Mouse (Mus musculus): ENCODE measurements around the gene Cideb. TPM values are rescaled to one million over a fixed set of nuclear protein-coding genes. Genes with fewer than 3 reads are reported as not detected.

The Cideb gene
- polyA plus RNA-seq, 1 experiment from 2014 or later: 0.25 TPM

DNA sequence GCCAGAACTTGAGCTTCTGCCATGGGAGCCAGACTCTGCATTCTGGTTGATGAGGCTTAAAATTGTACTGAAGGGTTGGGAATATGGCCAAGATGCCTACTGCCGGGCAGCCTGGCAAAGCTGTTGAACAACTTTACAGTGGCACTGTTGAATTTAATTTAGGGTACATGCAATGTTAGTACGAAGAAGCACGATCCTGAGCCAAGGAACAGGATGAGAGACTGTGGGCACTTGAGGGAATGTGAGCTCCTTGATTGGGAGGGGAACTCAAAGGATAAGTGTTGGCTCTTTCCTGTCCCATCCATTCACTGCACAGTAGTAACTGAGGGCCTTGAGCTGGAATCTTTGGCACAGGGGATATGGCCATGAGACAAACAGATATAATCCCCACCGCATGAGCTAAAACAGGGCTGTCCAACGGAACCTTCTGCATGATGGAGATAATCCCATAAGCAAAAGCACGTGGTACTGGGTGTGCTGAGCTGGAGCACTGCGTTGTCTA, 27.7 kb downstream of the Cideb start:
- H3K4me2 ChIP-seq: no peak overlapping the region
- H3K9me3 ChIP-seq: no peaks in the 10 kb centered on the region
- no peak overlapping the region for H3K9ac ChIP-seq
- 79% methylated on average over 7 of the region's 7 CpGs for WGBS
- H3K36me3 ChIP-seq: no peaks in the 10 kb centered on the region
- ATAC-seq (ENCODE audit: low FRiP score): no peak
- H3K27ac ChIP-seq: no peak overlapping the region
- H3K27me3 ChIP-seq: 0 out of 2 replicates have a peak, but pooled peaks cover 2% of the 10 kb centered on the region
- H3K4me3 ChIP-seq: no peak overlapping the region
- no peaks in the 10 kb centered on the region for H3K4me1 ChIP-seq (replicated peaks)

GRCm38 (mm10) chr14:55730116-55730515, 28.1 kb downstream of the Cideb start:
- H3K27ac ChIP-seq: no peak overlapping the region
- H3K4me2 ChIP-seq: no peak overlapping the region
- H3K4me1 ChIP-seq (replicated peaks): no peaks in the 10 kb centered on the region
- no peak overlapping the region for H3K4me3 ChIP-seq
- H3K27me3 ChIP-seq: 0 out of 2 replicates have a peak, but pooled peaks cover 2% of the 10 kb centered on the region
- no peaks in the 10 kb centered on the region for H3K36me3 ChIP-seq
- 78% methylated on average over 7 of the region's 7 CpGs for WGBS
- ATAC-seq (ENCODE audit: low FRiP score): no peak
- no peaks in the 10 kb centered on the region for H3K9me3 ChIP-seq
- H3K9ac ChIP-seq: no peak overlapping the region

- Histone ChIP-seq H3K4me1 (replicated peaks) (no peaks in the 10 kb centered on the region), H3K9me3 (no peaks in the 10 kb centered on the region), H3K4me3 (no peak overlapping the region), H3K9ac (no peak overlapping the region), H3K36me3 (no peaks in the 10 kb centered on the region), H3K4me2 (no peak overlapping the region), H3K27ac (no peak overlapping the region), H3K27me3 (0 out of 2 replicates have a peak, but pooled peaks cover 2% of the 10 kb centered on the region)
- no peak for ATAC-seq (ENCODE audit: low FRiP score)
- WGBS: 71% methylated on average over 8 of the region's 8 CpGs
These were observed 30.2 kb downstream of the Cideb start for GRCm38 (mm10) chr14:55727889-55728685.

DNA sequence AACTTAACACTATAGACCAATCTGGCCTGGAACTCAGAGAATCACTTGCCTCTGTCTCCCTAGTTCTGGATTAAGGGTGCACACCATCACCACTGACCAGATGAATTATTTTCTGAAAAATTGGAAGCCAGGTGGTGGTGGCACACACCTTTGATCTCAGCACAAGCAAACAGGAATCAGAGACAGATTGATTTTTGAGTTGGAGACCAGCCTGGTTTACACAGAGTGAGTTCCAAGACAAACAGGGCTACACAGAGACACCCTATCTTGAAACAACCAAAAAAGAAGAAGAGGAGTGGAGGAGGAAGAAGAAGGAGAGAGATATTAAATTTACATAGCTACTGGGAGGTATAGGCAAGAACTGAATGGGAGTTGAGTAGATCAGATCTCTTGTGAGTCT, 32.0 kb downstream of the Cideb start:
- no peak overlapping the region for H3K27ac ChIP-seq
- H3K27me3 ChIP-seq: 0 out of 2 replicates have a peak, but pooled peaks cover 2% of the 10 kb centered on the region
- peaks cover 7% of the 10 kb centered on the region; the same call in 1 of the 2 replicates for H3K4me1 ChIP-seq (replicated peaks)
- no peaks in the 10 kb centered on the region for H3K36me3 ChIP-seq
- H3K9ac ChIP-seq: no peak overlapping the region
- H3K9me3 ChIP-seq: no peaks in the 10 kb centered on the region
- ATAC-seq (ENCODE audit: low FRiP score): no peak
- H3K4me3 ChIP-seq: no peak overlapping the region
- H3K4me2 ChIP-seq: no peak overlapping the region

DNA sequence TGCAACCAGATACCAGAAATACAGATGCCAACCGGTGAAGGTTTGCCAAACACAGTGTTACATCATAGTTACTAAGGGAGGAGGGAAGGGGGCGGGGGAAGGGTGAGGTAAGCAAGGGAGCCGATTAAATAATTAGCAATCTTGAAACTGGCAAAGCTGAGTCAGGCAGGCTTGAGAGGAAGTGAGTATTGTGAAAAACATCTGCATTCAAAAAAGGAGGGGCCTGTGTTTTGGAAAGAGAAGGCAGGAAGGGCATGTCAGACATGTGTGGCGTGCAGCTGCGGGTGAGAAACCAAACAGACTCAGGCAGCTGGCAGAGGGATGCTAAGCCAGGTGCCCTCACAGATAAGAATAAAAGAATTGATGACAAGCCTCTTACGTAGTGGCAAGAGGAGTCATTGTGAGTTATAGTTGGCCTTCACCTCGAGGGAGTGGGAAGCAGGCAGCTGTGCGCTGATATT, 33.8 kb downstream of the Cideb start:
- 72% methylated on average over 8 of the region's 8 CpGs for WGBS
- no peak for ATAC-seq (ENCODE audit: low FRiP score)
- Histone ChIP-seq H3K4me3 (no peak overlapping the region), H3K4me1 (replicated peaks) (peaks cover 16% of the 10 kb centered on the region), H3K9me3 (no peaks in the 10 kb centered on the region), H3K27ac (no peak overlapping the region), H3K9ac (no peak overlapping the region), H3K36me3 (peaks cover 5% of the 10 kb centered on the region), H3K4me2 (no peak overlapping the region), H3K27me3 (0 out of 2 replicates have a peak, but pooled peaks cover 2% of the 10 kb centered on the region)

GRCm38 (mm10) chr14:55723433-55723832, 34.8 kb downstream of the Cideb start:
- no peak overlapping the region for H3K4me3 ChIP-seq
- WGBS: 94% methylated on average over 7 of the region's 7 CpGs
- no peaks in the 10 kb centered on the region for H3K9me3 ChIP-seq
- no peak overlapping the region for H3K27ac ChIP-seq
- H3K4me1 ChIP-seq (replicated peaks): peaks cover 16% of the 10 kb centered on the region
- no peak overlapping the region for H3K9ac ChIP-seq
- H3K36me3 ChIP-seq: peaks cover 15% of the 10 kb centered on the region
- no peaks in the 10 kb centered on the region for H3K27me3 ChIP-seq
- no peak for ATAC-seq (ENCODE audit: low FRiP score)
- H3K4me2 ChIP-seq: no peak overlapping the region

DNA sequence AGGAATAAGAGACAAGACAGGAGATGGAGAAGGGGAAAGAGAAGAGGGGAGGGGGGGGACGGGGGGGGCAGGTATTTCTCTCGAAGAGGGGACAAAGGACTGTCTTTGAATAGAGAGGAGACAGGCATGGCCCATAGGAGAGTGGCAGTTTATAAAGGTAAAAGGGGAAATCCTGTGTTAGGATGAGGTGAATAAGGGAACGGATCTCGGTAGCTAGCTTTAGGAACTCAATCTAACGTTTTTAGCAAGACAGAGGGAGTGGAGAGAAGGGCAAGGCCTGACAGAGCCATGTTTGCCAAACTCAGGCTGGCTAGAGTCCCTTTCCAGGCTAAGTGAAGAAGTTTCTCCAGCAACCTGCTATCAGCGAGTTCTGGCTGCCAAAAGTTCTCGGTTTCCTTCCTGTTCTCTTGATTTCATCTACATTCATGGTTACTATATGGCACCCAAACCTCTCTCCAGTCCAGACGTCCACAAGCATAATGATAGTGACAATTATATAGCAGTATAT, 35.8 kb downstream of the Cideb start:
- Histone ChIP-seq H3K27ac (peak overlapping the region; percentile 90; the same call in 1 of the 2 replicates), H3K4me1 (replicated peaks) (peaks cover 16% of the 10 kb centered on the region), H3K4me3 (peak overlapping the region; percentile 73), H3K27me3 (no peaks in the 10 kb centered on the region), H3K9ac (peak overlapping the region; percentile 81), H3K36me3 (peaks cover 24% of the 10 kb centered on the region), H3K9me3 (no peaks in the 10 kb centered on the region), H3K4me2 (peak overlapping the region; percentile 61)
- ATAC-seq (ENCODE audit: low FRiP score): peak; percentile 17
- 51% methylated on average over 8 of the region's 8 CpGs for WGBS

DNA sequence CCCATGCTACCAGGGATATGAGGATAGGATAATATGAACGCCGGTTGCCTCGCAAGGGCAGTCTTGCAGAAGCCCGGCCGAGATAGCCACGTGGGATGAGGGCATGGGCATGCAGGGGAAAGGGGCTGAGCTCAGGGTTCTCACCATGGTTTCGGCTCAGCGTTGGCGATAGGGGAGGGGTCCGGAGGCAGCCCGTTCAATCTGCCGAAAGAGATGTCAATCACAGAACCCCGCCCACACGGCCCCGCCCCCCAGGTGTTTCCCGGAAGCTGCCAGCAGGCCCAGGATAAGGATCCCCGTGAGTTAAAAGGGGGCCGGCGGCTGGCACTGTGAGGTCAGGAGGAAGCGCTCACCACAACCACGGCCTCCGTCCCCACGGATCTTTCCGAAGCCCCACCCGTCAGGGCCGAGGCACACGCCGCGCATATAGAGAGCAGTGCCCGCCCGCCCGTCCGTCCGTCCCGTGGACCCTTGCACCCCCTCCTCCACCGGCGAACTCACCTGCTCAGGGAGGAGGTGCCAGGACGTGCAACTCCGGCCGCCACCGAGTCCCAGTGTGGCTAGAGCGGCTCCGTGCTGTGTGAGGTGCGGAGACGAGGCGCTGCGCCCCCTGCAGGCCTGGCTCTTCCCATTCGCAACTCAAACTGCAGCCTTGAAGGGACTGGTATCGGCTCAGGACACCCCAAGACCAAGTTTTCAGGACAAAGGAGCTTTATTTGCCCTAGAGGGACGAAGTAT, 36.4 kb downstream of the Cideb start, which contains the start of gene Rabggta:
Gene Rabggta (minus strand): TSS at position 564 of the 738 bp plus-strand sequence.
- WGBS: under 1% methylated on average over 47 of the region's 50 CpGs
- Histone ChIP-seq H3K9ac (peak within 1 kb of the TSS; percentile 81), H3K4me3 (peak within 1 kb of the TSS; percentile 73), H3K27me3 (no peaks in the 10 kb centered on the region), H3K9me3 (no peaks in the 10 kb centered on the region), H3K4me1 (replicated peaks) (peaks cover 16% of the 10 kb centered on the region), H3K4me2 (peak within 1 kb of the TSS; percentile 61), H3K36me3 (peaks cover 30% of the 10 kb centered on the region), H3K27ac (peak within 1 kb of the TSS; percentile 90)
- ATAC-seq (ENCODE audit: low FRiP score): peak; percentile 98

DNA sequence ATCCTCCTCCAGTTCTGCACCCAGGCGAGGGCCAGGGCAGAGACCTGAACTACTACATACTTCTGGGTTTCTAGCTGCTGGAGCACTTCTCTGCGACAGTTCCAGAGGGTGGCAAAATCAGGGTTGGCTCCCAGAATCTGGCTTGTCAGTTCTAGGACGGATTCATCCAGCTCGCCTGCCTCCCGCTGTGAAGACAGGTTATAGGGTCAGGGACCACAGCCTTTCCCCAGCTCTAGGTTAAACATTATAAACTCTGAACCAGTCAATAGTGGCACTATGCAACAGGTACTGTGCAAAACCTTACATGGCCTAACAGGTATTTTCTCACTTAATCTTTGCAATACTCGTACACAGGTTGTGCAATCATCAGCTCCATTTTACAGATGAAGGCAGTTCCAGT, 37.2 kb downstream of the Cideb start:
- no peak overlapping the region for H3K27ac ChIP-seq
- peaks cover 38% of the 10 kb centered on the region for H3K36me3 ChIP-seq
- peak overlapping the region; percentile 61 for H3K4me2 ChIP-seq
- H3K9me3 ChIP-seq: no peaks in the 10 kb centered on the region
- no peaks in the 10 kb centered on the region for H3K27me3 ChIP-seq
- peaks cover 16% of the 10 kb centered on the region for H3K4me1 ChIP-seq (replicated peaks)
- H3K9ac ChIP-seq: peak overlapping the region; percentile 81
- peak; percentile 1; the same call in 1 of the 2 replicates for ATAC-seq (ENCODE audit: low FRiP score)
- 70% methylated on average over 6 of the region's 6 CpGs for WGBS
- peak overlapping the region; percentile 73 for H3K4me3 ChIP-seq

DNA sequence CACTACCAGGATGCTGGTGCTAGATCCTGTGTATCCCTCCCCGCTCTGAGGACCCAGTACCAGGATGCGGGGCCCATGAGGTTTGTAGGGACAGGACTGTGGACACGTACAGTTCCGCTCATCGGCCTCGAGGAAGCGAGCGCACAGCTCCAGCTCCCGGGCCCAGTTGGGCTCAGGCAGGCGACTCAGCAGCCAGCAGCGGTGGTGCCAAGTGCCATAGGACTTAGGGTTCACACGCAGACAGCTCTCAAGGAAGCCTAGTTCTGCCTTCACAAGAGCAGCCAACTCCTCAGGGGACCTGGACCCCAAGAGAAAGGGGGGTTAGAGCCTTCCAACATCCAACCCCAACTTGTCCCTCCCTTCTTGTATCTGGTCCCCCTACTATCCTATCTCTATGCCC, 37.6 kb downstream of the Cideb start:
- peak overlapping the region; percentile 29; the same call in 1 of the 2 replicates for H3K9ac ChIP-seq
- H3K4me2 ChIP-seq: peak overlapping the region; percentile 61
- H3K27ac ChIP-seq: no peak overlapping the region
- H3K36me3 ChIP-seq: peaks cover 39% of the 10 kb centered on the region
- peaks cover 16% of the 10 kb centered on the region for H3K4me1 ChIP-seq (replicated peaks)
- peak overlapping the region; percentile 73; the same call in 1 of the 2 replicates for H3K4me3 ChIP-seq
- no peak for ATAC-seq (ENCODE audit: low FRiP score)
- no peaks in the 10 kb centered on the region for H3K9me3 ChIP-seq
- H3K27me3 ChIP-seq: no peaks in the 10 kb centered on the region
- WGBS: 93% methylated on average over 12 of the region's 12 CpGs

- no peaks in the 10 kb centered on the region for H3K27me3 ChIP-seq
- no peaks in the 10 kb centered on the region for H3K9me3 ChIP-seq
- no peak overlapping the region for H3K27ac ChIP-seq
- no peak overlapping the region for H3K4me3 ChIP-seq
- 92% methylated on average over 6 of the region's 6 CpGs for WGBS
- peaks cover 39% of the 10 kb centered on the region for H3K36me3 ChIP-seq
- H3K4me1 ChIP-seq (replicated peaks): peaks cover 16% of the 10 kb centered on the region
- no peak overlapping the region for H3K4me2 ChIP-seq
- no peak for ATAC-seq (ENCODE audit: low FRiP score)
- no peak overlapping the region for H3K9ac ChIP-seq
These were observed 38.5 kb downstream of the Cideb start for GRCm38 (mm10) chr14:55719737-55720136.

- 82% methylated on average over 8 of the region's 8 CpGs for WGBS
- Histone ChIP-seq H3K36me3 (peaks cover 39% of the 10 kb centered on the region), H3K27ac (no peak overlapping the region), H3K4me2 (no peak overlapping the region), H3K9me3 (no peaks in the 10 kb centered on the region), H3K4me3 (no peak overlapping the region), H3K4me1 (replicated peaks) (peaks cover 11% of the 10 kb centered on the region), H3K9ac (no peak overlapping the region), H3K27me3 (peaks cover 24% of the 10 kb centered on the region)
- ATAC-seq (ENCODE audit: low FRiP score): no peak
These were observed 41.4 kb downstream of the Cideb start for GRCm38 (mm10) chr14:55716884-55717283.

Measured in hindbrain, embryonic 13.5 days (tissue).